9 mouse cellular contexts compared by ENCODE assay signal in the genomic region with DNA sequence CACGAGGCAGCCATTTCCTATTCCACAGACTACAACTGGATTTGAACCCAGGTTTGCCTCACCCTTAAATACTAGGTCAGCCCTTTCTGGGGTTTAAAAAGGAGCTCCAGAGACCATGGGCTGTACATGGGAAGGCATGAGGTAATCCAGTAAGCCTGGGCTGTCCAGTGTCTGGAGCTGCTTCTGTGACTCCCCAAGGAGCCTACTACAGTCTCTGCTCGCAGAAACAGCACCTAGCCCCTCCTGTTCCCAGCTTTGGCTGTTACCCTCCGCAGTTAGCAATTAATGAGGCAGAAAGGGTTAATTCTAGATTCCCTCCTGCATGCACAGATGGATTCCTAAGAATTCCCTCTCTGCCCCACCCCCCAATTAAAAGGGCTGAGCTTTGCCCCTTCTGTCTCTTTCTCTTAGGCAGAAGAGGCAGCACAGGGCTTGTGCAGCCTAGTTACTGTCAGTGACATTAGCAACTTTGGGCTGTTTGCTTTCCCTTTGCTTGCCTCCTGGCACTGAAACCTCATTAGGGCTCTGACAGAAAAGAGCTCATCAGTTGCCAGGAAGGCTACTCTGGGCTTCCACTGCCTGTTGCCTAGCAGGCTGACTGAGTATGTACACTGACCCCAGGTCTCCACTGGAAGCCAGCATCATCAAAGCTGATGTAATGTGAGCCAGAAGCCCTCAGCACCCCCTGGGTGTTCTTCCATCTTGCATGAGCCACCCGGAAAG. TPM values are rescaled to one million over a fixed set of nuclear protein-coding genes. Genes with fewer than 3 reads are reported as not detected.
DNase-seq lines count a peak whose midpoint lies in the region; TF ChIP-seq lines count a peak whose summit lies in the region.
"Had no signal": no experiment of that assay in that cellular context is flagged by ENCODE, and none has a peak within 500 bp of the region (broad histone marks: within the 10 kb centered on the region; RNA-seq: fewer than 3 reads in every experiment).

A gene (plus strand): TSS at position 424 of the 723 bp plus-strand sequence.

- H3K4me1 ChIP-seq in limb, embryonic 10.5 days = peaks cover 26% of the 10 kb centered on the region
- H3K4me1 ChIP-seq in heart, adult 2 months (ENCODE audit: control insufficient read depth, insufficient read depth, low read length) = no peaks in the 10 kb centered on the region
- H3K4me1 ChIP-seq in thymus, adult 2 months (replicated peaks; ENCODE audit: control insufficient read depth, insufficient read depth, low read length) = no peaks in the 10 kb centered on the region

- H3K27ac ChIP-seq in limb, embryonic 10.5 days = 0 out of 2 replicates have a peak within 1 kb of the TSS, but pooled peaks have one; percentile 25
- H3K27ac ChIP-seq in heart, adult 2 months = no peak within 1 kb of the TSS
- H3K27ac ChIP-seq in thymus, adult 2 months (ENCODE audit: control insufficient read depth, insufficient read depth, low read length) = no peak within 1 kb of the TSS

- DNase-seq in testis, postnatal 14 days (ENCODE audit: low spot score) = peak; percentile 11
- DNase-seq in testis, postnatal 10 days (ENCODE audit: low spot score) = no peak
- peak; percentile 41 for DNase-seq in forelimb bud, embryonic 11.5 days (ENCODE audit: low read depth, low spot score)
- peak; percentile 39 for DNase-seq in limb, embryonic 10.5 days (ENCODE audit: low spot score)
- DNase-seq in right cerebral cortex, postnatal 25 days = peak; percentile 9
- no peak for DNase-seq in heart, adult 2 months
- DNase-seq in urinary bladder, postnatal 36 days (ENCODE audit: low spot score in 2 of 2) = no peak
- no peak for DNase-seq in thymus, adult 2 months

- TF ChIP-seq POLR2A in heart, adult 2 months (IDR thresholded peaks at IDR 0.05; ENCODE audit: insufficient read depth, low read depth, low read length) = no peak
- TF ChIP-seq POLR2A in thymus, adult 2 months (IDR thresholded peaks at IDR 0.05; ENCODE audit: control insufficient read depth, extremely low read depth, insufficient read depth, low read length, poor library complexity) = no peak

- TF ChIP-seq CTCF in heart, adult 2 months (IDR thresholded peaks at IDR 0.05) = no peak
- no peak for TF ChIP-seq CTCF in thymus, adult 2 months (IDR thresholded peaks at IDR 0.05; ENCODE audit: borderline replicate concordance, control insufficient read depth, extremely low read depth, insufficient read depth, low read length, poor library complexity)

- H3K79me2 ChIP-seq in heart, adult 2 months (replicated peaks; ENCODE audit: control insufficient read depth, insufficient read depth, low read length) = no peaks in the 10 kb centered on the region

- H3K36me3 ChIP-seq in limb, embryonic 10.5 days = no peaks in the 10 kb centered on the region
- H3K36me3 ChIP-seq in heart, adult 2 months (ENCODE audit: control insufficient read depth, insufficient read depth, low read length) = no peaks in the 10 kb centered on the region
- H3K36me3 ChIP-seq in thymus, adult 2 months (ENCODE audit: control insufficient read depth, insufficient read depth, low read length) = no peaks in the 10 kb centered on the region

- H3K9ac ChIP-seq in heart, adult 2 months (ENCODE audit: low read depth, low read length) = no peak within 1 kb of the TSS

- H3K27me3 ChIP-seq in limb, embryonic 10.5 days (ENCODE audit: low read depth, poor library complexity, severe bottlenecking) = no peaks in the 10 kb centered on the region
- H3K27me3 ChIP-seq in heart, adult 2 months (ENCODE audit: control insufficient read depth, insufficient read depth, low read length) = no peaks in the 10 kb centered on the region; the same call in 1 of the 2 replicates
- H3K27me3 ChIP-seq in thymus, adult 2 months (ENCODE audit: control insufficient read depth, insufficient read depth, low read length) = no peaks in the 10 kb centered on the region

- intact Hi-C loops in heart, adult 2 months (cut with DNase I) = no loop called here

- TF ChIP-seq EP300 in heart, adult 2 months (IDR thresholded peaks at IDR 0.05; ENCODE audit: insufficient read depth, low read depth, low read length) = no peak

- WGBS in limb, embryonic 10.5 days = 32% methylated on average over 4 of the region's 4 CpGs
- WGBS in heart, adult 2 months = 46% methylated on average over 4 of the region's 4 CpGs
- 85% methylated on average over 4 of the region's 4 CpGs for WGBS in thymus, adult 2 months

- no peak within 1 kb of the TSS for H3K4me3 ChIP-seq in limb, embryonic 10.5 days
- H3K4me3 ChIP-seq in heart, adult 2 months = no peak within 1 kb of the TSS
- H3K4me3 ChIP-seq in thymus, adult 2 months (ENCODE audit: control insufficient read depth, insufficient read depth, low read length) = no peak within 1 kb of the TSS

- no peaks in the 10 kb centered on the region for H3K9me3 ChIP-seq in limb, embryonic 10.5 days (replicated peaks)

RNA-seq across cellular contexts. Expression of the gene that starts here (rescaled TPM):
- polyA plus RNA-seq in limb, embryonic 10.5 days (2016; fragmentation: Nextera tagmentation; extraction: Ambion mirVana) = not detected in 2 replicates
- under 1 TPM; 0.08 to 0.11 TPM for total RNA-seq in heart, adult 2 months (2021)
- not detected in 2 replicates for polyA plus RNA-seq in heart, adult 2 months (2012; rRNA removed)
- polyA plus RNA-seq in thymus, adult 2 months (2012; rRNA removed) = not detected in 2 replicates
- polyA plus RNA-seq: gonadal fat pad, adult 2 months had no signal

Comparison
In these comparisons a context has a peak if more than half of its experiments do, and no peak if none do; other contexts are left out.
1. DNase-seq: peak in testis, postnatal 14 days (single experiment), forelimb bud, embryonic 11.5 days (single experiment) and right cerebral cortex, postnatal 25 days (single experiment); none in testis, postnatal 10 days (single experiment), heart, adult 2 months (0 of 2), urinary bladder, postnatal 36 days (0 of 2) and thymus, adult 2 months (single experiment).
2. Peak in DNase-seq and H3K27ac ChIP-seq in limb, embryonic 10.5 days; RNA of the gene not detected or under 1 TPM.